Mouse (Mus musculus) forebrain, postnatal 0 days (tissue): ENCODE data around the gene Atn1. TPM values are rescaled to one million over a fixed set of nuclear protein-coding genes. Genes with fewer than 3 reads are reported as not detected.

ENCODE experiments used
- ATAC-seq: fragments of 200-750 bp; cut with Nextera tagmentation; 2 replicates; pipeline ENCODE4 v1.8.0; 2017; ENCODE audit warnings: mild to moderate bottlenecking, moderate library complexity
- DNase-seq: peaks from one replicate; pipeline ENCODE4 v3.0.0-alpha.2; 2015
- H3K27ac ChIP-seq: fragments of 300-500 bp; sonication (generic); 2 replicates; pipeline ENCODE4 v1.5.1; 2014; ENCODE audit warnings: low read depth, mild to moderate bottlenecking, antibody characterized with exemption, low read length, moderate library complexity, mixed read lengths
- H3K27me3 ChIP-seq: fragments of 300-500 bp; sonication (generic); 2 replicates; pipeline ENCODE4 v1.6.1; 2014; ENCODE audit warnings: mild to moderate bottlenecking, low read length, mixed read lengths; ENCODE audit not compliant: insufficient read depth
- H3K36me3 ChIP-seq: fragments of 300-500 bp; sonication (generic); 2 replicates; pipeline ENCODE4 v1.6.1; 2014; ENCODE audit warnings: mild to moderate bottlenecking, moderate library complexity; ENCODE audit not compliant: insufficient read depth
- H3K4me1 ChIP-seq: fragments of 300-500 bp; sonication (generic); 2 replicates; pipeline ENCODE4 v1.6.1; 2014; ENCODE audit warnings: antibody characterized with exemption; ENCODE audit not compliant: insufficient read depth
- H3K4me2 ChIP-seq: fragments of 300-500 bp; sonication (generic); 2 replicates; pipeline ENCODE4 v1.6.1; 2014; ENCODE audit warnings: low read depth, mild to moderate bottlenecking, moderate library complexity
- H3K4me3 ChIP-seq: fragments of 300-500 bp; sonication (generic); 2 replicates; pipeline ENCODE4 v1.5.1; 2014; ENCODE audit warnings: low read depth, low read length, mixed read lengths
- H3K9ac ChIP-seq: fragments of 300-500 bp; sonication (generic); 2 replicates; pipeline ENCODE4 v1.6.1; 2014; ENCODE audit warnings: mild to moderate bottlenecking
- H3K9me3 ChIP-seq: fragments of 300-500 bp; sonication (generic); 2 replicates; pipeline ENCODE4 v1.6.1; 2016; ENCODE audit warnings: low read length
- CTCF ChIP-seq: sonication (generic); IDR thresholded peaks from 2 replicates; pipeline ENCODE4 v1.5.1; 2016; ENCODE audit warnings: antibody characterized with exemption, control low read depth, low read depth
- WGBS: fragments of 180-500 bp; shearing (Covaris S2); extraction: QIAGEN DNeasy Blood & Tissue Kit; methylation state at CpG from one replicate; pipeline ENCODE4 v1.1.7; 2014; 5-methylcytosine and 5-hydroxymethylcytosine counted together
- polyA plus RNA-seq: library from polyadenylated mRNA; unstranded; fragments of >200 nt; fragmentation: Nextera tagmentation; extraction: Ambion mirVana; gene quantifications from 2 replicates; pipeline ENCODE4 v1.2.1, GENCODE M21; 2015
- total RNA-seq: library from RNA; depleted of rRNA; stranded (reverse); fragments of >200 nt; gene quantifications from 2 replicates; pipeline ENCODE4 v1.2.3, GENCODE M21; 2014

Atn1 gene
- total and polyA plus RNA-seq, 2 experiments from 2014 or later: 15.0 to 24.2 TPM

DNA sequence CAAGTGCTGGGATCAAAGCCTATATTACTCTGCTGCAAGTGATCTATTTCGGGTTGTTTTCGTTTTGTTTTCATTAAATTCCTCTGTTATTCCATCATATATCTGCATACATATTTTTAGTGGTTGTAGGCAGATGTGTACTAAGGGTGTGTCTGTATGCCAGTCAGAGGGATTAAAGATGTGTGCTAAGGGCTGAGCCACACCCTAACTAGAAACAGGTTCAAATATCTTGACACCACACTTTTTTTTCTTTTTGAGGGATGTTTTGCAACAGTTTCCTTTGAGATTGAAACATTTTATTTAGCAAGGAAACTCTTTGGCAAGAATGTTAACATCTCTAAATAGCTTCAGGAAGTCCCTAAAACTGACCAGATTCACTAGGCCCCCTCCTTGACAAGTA is 39.9 kb upstream of the Atn1 start:
- H3K27me3 ChIP-seq: no peaks in the 10 kb centered on the region
- H3K4me1 ChIP-seq: no peaks in the 10 kb centered on the region
- no peak overlapping the region for H3K9ac ChIP-seq
- H3K27ac ChIP-seq: no peak overlapping the region
- no peaks in the 10 kb centered on the region for H3K9me3 ChIP-seq
- 86% methylated on average over 2 of the region's 2 CpGs for WGBS
- TF ChIP-seq CTCF: no peak
- no peak for ATAC-seq
- DNase-seq: no peak
- no peak overlapping the region for H3K4me2 ChIP-seq
- no peak overlapping the region for H3K4me3 ChIP-seq
- H3K36me3 ChIP-seq: no peaks in the 10 kb centered on the region

DNA sequence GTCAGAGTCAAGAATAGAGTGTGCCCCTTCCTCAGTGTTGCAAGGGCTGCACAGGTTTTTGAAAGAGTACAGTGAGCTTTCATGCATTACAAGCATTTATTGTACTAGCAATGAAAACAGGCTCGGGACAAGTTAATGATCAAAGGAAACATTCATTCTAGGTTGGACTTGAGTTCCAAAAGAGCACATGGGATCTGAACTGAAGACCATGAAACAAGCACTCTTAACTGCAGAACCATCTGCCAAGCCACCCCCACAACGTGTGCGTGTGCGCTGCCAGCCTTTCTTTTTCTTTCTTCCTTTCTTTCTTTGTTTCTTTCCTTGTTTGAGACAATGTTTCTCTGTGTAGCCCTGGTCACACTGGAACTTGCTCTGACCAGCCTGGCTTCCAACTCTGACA is 39.5 kb upstream of the Atn1 start:
- Histone ChIP-seq H3K36me3 (no peaks in the 10 kb centered on the region), H3K4me3 (no peak overlapping the region), H3K27me3 (no peaks in the 10 kb centered on the region), H3K27ac (no peak overlapping the region), H3K4me2 (no peak overlapping the region), H3K9ac (no peak overlapping the region), H3K9me3 (no peaks in the 10 kb centered on the region), H3K4me1 (no peaks in the 10 kb centered on the region)
- ATAC-seq (no peak), DNase-seq (no peak)
- 42% methylated on average over 4 of the region's 4 CpGs for WGBS
- TF ChIP-seq CTCF: no peak

DNA sequence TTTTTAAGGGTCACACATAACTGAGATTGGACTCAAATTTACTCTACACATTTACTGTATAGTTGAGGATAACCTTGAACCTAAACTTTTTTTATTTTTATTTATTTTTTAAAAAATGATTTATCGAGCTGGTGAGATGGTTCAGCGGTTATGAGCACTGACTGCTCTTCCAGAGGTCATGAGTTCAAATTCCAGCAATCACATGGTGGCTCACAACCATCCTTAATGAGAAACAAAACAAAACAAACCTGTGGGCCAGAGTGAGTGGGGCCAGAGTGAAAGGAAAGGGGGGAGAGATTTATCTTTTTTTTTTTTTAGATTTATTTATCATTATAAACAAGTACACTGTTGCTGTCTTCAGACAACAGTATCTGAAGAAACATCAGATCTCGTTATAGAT is 35.6 kb upstream of the Atn1 start:
- no peaks in the 10 kb centered on the region for H3K27me3 ChIP-seq
- H3K36me3 ChIP-seq: no peaks in the 10 kb centered on the region
- no peaks in the 10 kb centered on the region for H3K9me3 ChIP-seq
- H3K4me3 ChIP-seq: no peak overlapping the region
- no peak overlapping the region for H3K4me2 ChIP-seq
- ATAC-seq (no peak), DNase-seq (no peak)
- no peaks in the 10 kb centered on the region for H3K4me1 ChIP-seq
- no peak overlapping the region for H3K27ac ChIP-seq
- 89% methylated on average over 3 of the region's 3 CpGs for WGBS
- H3K9ac ChIP-seq: no peak overlapping the region
- no peak for TF ChIP-seq CTCF

DNA sequence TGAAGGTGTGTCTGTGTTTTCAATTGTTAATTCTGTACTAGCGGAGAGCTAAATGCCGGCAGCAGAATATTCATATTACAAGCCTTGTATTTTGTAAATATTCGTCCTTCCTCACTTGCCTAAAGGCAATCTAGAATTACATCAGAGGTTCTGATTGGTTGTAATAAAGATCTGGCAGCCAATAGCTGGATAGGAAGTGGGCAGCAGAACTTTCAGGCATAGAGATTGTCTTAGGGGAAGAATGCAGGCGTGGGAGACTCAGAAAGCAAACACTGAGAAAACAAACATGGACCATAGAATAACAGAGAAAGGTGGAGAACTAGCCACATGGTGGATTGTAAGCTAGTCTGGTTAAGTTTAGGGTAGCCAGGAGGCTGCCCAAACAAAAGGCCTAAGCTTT is 33.8 kb upstream of the Atn1 start:
- Histone ChIP-seq H3K4me3 (no peak overlapping the region), H3K36me3 (no peaks in the 10 kb centered on the region), H3K9me3 (no peaks in the 10 kb centered on the region), H3K4me1 (no peaks in the 10 kb centered on the region), H3K9ac (no peak overlapping the region), H3K27me3 (no peaks in the 10 kb centered on the region), H3K4me2 (no peak overlapping the region), H3K27ac (no peak overlapping the region)
- DNase-seq (no peak), ATAC-seq (no peak)
- WGBS: 75% methylated on average over 4 of the region's 4 CpGs
- TF ChIP-seq CTCF: no peak

- ATAC-seq: no peak
- Histone ChIP-seq H3K36me3 (no peaks in the 10 kb centered on the region), H3K27ac (no peak overlapping the region), H3K9ac (no peak overlapping the region), H3K4me1 (no peaks in the 10 kb centered on the region), H3K9me3 (no peaks in the 10 kb centered on the region), H3K4me3 (no peak overlapping the region), H3K4me2 (no peak overlapping the region), H3K27me3 (no peaks in the 10 kb centered on the region)
- 79% methylated on average over 4 of the region's 4 CpGs for WGBS
- no peak for DNase-seq
- no peak for TF ChIP-seq CTCF
These were observed 33.2 kb upstream of the Atn1 start for GRCm38 (mm10) chr6:124789519-124789918.

DNA sequence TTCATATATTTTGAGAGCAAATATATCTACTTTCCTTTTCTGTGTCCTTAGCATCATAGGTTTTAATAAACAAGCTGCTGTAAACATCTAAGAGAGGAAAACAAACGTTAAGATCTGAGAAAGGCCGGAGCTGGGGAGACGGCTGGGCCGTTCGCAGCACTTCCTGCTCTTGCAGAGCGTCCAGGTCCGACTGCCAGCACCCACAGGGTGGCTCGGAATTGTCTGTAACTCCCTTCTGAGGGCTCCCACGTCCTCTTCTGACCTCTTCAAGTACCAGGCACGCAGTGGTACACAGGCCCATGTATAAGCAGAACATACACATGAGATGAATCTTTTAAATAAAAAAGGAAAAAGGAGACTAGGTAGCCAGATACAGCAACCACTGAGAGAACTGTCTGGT is 31.4 kb upstream of the Atn1 start:
- TF ChIP-seq CTCF: no peak
- Histone ChIP-seq H3K4me2 (no peak overlapping the region), H3K4me1 (no peaks in the 10 kb centered on the region), H3K27ac (no peak overlapping the region), H3K9me3 (no peaks in the 10 kb centered on the region), H3K9ac (no peak overlapping the region), H3K4me3 (no peak overlapping the region), H3K27me3 (no peaks in the 10 kb centered on the region), H3K36me3 (no peaks in the 10 kb centered on the region)
- DNase-seq: no peak
- no peak for ATAC-seq
- WGBS: 80% methylated on average over 10 of the region's 10 CpGs

GRCm38 (mm10) chr6:124786756-124787420 is 30.6 kb upstream of the Atn1 start:
- no peak for DNase-seq
- H3K9ac ChIP-seq: no peak overlapping the region
- no peaks in the 10 kb centered on the region for H3K36me3 ChIP-seq
- no peak overlapping the region for H3K27ac ChIP-seq
- H3K4me1 ChIP-seq: no peaks in the 10 kb centered on the region
- no peak for TF ChIP-seq CTCF
- H3K9me3 ChIP-seq: no peaks in the 10 kb centered on the region
- no peak for ATAC-seq
- H3K4me3 ChIP-seq: no peak overlapping the region
- H3K27me3 ChIP-seq: no peaks in the 10 kb centered on the region
- 45% methylated on average over 8 of the region's 8 CpGs for WGBS
- H3K4me2 ChIP-seq: no peak overlapping the region
